Mouse (Mus musculus): ENCODE data around the gene Fxyd4.

- TF ChIP-seq CTCF (IDR thresholded peaks at IDR 0.05; ENCODE audit: low read depth) (peak; percentile 46; the same call in 1 of the 2 replicates), EP300 (optimal IDR thresholded peaks at IDR 0.05) (no peak)
These were observed 14.8 kb upstream of the Fxyd4 start for GRCm38 (mm10) chr6:117952330-117952729.

All from stomach, postnatal 0 days (tissue).